Mouse (Mus musculus): ENCODE data around the gene Maea.

GRCm38 (mm10) chr5:33335273-33335976 is at the start of gene Maea:
- no peak for TF ChIP-seq CTCF (IDR thresholded peaks at IDR 0.05; ENCODE audit: extremely low read depth, insufficient read length, insufficient replicate concordance, low read depth, low read length)
- peak; percentile 97 for TF ChIP-seq POLR2A (IDR thresholded peaks at IDR 0.05; ENCODE audit: low read depth, low read length)
